Mouse (Mus musculus): Measurements from ENCODE around the gene Ppp5c.
A peak's percentile ranks its signal among the peaks of the same experiment; 100 is the strongest.

Ppp5c gene

DNA sequence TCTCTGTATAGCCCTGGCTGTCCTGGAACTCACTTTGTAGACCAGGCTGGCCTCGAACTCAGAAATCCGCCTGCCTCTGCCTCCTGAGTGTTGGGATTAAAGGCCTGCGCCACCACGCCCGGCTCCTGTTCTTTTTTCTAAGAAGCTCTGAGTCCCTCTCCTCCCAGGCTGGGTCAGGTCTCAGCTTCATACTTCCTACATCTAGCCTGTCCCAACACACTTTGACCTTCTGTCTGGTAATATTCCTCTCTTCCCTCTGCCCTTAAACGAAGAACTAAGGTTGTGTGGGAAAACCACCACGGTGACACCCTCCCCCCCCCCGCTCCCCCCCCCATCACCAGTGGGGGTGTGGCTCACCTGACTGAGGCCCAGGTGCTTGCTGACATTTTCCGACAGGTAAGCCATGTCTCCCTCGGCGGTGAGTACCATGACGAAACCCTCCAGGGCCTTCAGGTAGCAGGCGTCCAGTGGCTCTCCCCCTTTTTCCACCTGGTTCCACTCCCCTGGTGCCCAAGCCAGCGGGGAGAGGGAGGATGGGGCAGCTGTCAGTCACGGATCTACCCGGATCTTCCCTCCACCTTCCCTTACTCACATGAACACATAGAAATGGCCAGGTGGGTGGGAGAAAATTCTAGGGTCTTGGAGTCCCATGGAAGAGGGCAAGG, 26.7 kb upstream of the Ppp5c start:
- DNase-seq (ENCODE audit: low read depth, low spot score), result no peak

DNA sequence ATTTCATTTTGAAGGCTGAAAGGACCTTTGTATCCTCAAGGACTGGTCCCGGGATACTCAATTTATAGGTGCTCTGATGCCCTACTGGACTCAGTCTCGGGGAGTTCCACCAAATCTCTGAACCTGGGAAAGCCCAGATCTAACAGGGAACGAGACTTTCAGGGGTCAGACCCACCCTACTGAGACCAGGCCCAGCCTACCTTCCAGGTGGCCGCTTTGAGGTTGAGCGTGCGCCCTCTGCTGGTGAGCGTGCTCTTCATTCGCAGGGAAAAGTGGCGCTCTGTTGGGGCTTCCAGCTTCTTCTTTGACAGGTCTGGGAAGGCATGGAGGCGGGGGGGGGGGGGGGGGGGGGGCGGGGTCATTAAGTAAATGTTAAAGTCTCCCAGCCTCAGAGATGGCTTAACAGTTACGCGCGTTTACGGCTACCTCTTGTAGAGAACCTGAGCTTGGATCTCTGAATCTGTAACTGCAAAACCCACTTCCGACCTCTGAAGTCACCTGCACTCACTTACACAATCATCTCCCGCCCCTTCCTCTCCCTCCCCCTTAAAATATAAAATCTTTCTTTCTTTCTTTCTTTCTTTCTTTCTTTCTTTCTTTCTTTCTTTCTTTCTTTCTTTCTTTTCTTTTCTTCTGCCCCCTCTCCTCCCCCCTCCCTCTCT, 23.3 kb upstream of the Ppp5c start:
- DNase-seq (ENCODE audit: low read depth, low spot score), result peak; percentile 90

DNA sequence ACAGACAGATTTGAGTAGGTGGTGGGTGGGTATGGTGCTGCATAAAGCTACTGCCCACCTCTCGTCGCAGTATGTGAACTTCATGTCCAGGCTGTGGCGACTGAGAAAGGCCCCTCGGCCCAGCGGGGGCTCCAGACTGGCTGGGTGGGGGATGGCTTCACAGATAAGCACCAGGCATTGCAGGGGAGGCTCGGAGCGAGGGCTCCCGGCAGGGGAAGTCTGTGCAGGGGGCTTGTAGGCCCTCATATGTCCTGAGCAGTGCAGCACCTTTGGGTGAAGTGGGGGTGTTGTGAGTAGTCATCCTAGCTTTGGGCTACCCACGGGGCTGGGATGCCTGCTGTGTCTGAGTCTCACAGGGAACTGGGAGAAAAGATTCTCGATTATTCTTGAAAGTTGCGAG, 22.8 kb upstream of the Ppp5c start:
- DNase-seq (ENCODE audit: low read depth, low spot score), result no peak

DNA sequence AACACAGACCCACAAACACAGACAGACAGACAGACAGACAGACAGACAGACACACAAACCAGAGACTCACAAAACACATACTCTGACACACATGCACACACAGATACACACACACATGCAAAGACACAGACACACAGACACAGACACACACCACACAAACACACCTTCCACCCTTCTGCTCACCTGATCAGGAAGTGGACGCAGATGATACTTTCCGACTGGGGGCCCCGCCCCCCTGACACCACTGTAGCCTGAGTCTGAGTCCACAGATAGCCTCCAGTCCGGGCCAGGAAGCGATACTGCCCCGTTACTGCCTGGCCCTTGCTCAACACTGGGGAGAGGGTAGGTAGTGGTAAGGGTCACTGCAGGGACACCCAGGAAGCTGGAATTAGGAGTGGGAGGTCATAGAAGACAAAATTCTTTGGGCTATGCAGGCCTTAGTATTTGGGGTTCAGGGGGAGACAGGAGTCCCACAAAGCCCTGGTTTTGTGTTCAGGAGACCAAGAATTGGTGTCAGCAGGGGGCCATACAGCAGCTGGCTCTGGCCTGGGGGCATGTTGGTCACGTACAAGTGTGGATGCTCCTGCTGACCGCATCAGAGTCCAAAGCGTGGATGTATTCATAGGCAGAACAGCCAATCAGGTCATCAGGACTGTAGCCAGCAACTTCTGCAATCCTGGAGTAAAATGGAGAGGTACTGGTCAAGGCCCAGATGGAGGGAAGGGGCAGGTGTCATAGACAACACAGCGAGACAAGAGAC, 20.9 kb upstream of the Ppp5c start:
- DNase-seq (ENCODE audit: low read depth, low spot score), result no peak

DNA sequence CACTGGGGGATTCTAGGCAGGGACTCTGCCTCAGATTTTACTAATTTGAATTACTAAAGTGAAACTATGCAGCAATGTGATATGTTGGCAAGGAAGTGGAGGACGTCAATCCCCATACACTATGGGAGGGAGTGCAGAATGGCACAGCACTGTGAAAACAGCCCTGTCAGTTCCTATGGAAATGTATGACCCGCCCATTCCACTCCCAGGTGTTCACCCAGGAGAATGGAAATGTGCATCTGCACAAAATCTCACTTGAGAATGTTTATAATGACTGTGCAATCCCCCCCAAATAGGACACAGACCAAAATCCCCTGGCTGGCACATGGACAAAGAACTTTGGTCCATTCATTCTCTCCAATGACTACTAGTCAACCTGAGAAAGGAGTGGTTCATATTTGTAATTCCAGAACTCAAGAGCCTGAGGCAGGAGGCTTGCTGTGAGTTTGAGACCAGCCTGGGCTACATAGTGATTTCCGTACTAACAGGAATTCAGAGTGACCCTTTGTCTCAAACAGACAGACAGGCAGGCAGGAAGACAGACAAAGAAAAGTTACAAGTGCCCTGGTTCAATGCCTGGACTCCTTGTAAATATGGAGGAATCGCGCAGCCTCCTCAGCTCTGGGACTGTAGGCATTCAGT, 19.4 kb upstream of the Ppp5c start:
- no peak for DNase-seq (ENCODE audit: low read depth, low spot score)

DNA sequence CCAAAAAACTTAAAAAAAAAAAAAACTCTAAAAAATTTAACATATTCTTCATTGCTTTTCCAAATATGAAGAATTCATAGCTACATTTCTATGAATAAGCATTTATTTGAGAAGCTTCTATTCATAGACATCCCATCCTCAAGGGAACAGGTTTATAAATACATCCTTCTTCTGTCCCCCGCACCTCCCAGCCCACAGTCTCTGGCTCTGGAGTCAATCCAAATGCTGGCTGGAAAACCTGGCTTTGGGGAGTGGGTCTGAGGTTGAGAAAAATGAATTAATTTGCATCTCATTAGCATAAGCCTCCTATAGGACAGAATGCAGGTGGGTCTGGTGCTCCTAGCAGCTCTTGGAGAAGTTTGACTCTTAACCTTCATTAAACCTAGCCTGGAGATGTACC, 18.0 kb upstream of the Ppp5c start:
- DNase-seq (ENCODE audit: low read depth, low spot score), result peak; percentile 83

DNA sequence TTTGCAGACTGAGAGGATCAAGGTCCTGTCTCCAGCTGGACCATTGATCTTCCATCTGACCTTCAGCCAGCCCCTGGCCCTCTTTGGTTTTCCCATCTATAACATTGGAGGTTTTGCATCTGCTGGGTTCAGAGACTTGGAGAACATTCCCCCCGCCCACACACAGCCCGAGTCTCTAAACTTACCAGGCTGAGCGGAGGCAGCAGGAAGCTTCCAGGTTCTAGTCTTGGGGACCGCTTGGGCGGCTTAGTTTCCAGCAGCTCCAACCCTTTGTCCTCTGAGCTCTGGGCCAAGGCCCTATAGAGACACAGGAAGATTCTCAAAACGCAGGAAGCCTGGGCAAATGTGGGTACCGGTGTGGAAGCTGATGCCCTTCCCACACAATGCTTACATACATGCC, 11.6 kb upstream of the Ppp5c start:
- DNase-seq (ENCODE audit: low read depth, low spot score), result no peak

DNA sequence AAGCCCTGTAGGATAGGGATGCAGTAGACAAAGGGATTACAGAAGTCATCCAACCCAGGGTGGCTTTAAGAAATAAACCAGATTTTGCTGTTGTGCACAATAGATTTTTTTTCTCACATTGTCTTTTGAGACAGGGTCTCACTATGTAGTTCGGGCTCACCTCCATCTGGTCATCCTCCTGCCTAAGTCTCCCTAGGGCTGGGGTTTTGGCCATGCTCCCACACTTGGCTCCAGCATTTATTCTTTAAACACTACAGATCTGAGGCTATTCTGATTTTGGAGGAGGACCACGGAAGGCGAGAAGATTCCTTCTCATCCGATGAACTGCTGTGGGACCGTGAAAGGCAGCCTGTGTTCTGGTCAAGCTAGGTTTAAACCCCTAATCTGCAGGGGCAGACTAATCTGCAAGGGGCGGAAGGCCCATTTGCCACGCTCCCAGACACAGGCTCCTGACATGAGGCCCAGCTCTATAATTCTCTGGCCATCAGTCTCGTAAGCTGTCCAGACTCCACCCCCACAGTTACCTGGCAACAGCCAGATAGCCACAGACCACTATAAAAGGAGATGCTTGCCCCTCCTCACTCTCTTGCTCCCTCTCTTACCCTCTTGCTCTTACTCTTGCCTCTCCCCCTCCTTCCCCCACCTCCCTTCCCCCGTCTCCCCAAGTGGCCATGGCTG, 10.4 kb upstream of the Ppp5c start:
- DNase-seq (ENCODE audit: low read depth, low spot score), result no peak

DNA sequence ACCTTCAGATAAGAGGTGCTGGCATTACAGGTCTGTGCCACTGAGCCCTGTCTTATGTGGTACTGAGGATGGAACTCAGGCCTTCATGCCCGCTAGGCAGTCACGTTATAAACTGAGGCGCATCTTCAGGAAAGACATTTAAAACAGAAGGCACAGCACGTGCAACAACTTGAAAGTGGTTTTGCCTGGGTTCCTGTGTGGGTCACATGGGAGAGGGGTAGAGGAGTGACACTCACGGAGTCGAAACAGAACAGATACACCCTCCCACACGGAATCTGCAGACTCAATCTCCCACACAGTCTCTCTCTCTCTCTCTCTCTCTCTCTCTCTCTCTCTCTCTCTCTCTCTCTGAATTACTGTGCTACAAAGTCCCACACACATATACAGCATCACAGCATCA, 2.5 kb upstream of the Ppp5c start:
- peak; percentile 80 for DNase-seq (ENCODE audit: low read depth, low spot score)

DNA sequence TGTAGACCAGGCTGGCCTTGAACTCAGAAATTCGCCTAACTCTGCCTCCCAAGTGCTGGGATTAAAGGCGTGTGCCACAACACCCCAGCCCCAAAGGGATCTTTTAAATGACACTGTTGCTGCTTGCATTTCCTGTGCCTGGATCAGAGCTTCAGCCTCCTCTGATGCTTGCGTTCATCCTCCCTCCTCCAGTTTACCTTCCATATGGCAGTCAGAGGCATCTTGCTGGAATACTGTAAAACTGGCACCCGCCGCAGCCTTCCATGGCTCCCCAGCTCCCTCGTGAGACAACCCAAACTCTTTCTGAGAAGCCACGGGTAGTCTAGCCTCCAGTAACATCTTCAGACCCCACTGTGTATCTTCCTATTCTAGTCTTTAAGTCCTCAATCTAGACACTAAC, 1.2 kb upstream of the Ppp5c start:
- DNase-seq (ENCODE audit: low read depth, low spot score), result peak; percentile 69

DNA sequence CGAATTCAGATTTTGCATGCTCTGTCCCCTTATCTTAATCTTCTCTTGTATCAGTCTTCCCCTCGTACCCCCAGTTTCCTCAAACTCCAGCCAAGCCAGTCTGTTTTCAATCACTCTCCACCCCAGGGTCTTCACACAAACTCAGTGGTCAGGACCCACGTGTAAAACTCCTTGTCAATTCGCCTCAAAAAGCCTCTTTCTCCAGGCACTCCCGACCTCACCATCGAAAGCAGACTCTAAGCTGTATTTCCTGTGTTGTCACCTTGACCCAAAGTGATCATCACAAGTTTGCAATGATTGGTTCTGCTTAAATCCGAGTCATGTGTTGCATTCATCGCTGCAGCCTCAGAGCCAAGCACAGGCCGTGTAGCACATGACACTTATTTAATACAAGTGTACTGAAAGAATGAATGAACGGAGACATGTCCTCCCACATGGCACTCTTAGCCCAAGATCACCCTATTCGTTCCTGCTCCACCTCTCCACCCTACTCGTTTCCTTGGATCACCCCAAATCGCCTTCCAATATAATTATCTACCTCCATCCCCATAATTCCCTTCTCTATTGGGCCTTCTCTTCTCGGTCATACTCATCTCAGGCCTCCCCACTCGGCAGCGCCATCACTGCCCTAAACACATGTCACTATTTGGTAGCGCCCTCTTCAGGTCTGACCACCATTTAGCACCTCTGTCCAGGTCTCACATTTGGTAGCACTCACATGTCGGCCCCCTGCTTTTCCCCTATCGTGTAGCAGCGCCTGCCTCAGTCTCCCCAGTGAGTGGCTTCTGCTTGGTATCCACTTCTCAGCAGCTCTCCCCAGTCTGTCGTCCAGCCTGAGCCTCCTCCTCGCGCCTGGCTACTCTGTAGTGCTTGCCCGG, 775 bp downstream of the Ppp5c start:
- peak; percentile 93 for DNase-seq (ENCODE audit: low read depth, low spot score)

DNA sequence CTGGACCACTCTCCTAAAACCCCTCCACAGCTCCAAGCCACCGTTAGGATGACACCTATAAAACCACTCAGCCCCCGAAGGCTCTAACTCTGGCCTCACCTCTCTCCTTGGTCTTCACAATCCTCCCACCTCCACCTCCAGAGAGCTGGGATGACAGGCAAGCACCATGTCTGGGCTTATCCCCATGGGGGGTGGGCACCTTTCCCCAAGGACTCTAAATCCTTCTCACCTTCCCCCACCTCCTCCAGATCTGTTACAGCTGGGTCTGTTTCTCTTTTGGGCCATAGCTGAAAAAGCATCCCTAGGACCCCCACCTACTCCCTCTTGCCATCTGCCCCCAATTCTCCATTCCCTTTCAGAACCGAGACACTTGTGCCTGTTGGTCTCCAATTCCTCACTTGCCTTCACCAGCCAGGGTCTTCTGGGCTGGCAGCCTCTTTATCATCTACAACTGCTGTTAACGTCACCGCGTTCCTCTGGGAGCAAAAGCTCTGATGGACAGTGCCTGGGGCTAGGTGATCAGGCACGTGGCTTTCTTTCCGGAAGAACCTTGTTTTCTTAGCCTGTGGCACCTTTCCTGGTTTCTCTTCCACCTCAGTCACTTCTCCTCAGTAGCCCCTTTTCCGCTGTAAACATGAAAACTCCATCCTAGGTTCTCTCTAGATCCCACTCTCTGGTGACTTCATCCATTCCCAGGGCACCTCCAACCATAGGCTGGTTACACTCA, 1.7 kb downstream of the Ppp5c start:
- DNase-seq (ENCODE audit: low read depth, low spot score), result no peak

DNA sequence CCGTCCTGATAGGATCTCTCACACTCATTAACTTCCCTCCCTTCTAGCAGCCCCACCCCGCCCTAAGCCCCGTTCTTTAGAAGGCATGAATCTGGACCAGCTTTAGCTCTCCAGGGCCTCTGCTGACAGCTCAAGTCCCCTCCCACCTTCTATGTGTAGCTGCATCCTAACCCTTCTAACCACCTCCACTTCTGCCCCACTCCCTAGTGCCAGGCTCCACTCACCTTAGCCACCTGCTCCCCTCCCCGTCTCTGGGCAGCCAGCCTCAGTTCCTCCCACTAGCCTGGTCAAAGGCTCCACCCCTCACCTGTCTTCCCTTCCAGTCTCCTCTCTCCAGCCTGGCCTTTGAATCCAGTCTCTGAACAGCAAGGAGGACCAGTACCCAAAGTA, 2.2 kb downstream of the Ppp5c start:
- no peak for DNase-seq (ENCODE audit: low read depth, low spot score)

DNA sequence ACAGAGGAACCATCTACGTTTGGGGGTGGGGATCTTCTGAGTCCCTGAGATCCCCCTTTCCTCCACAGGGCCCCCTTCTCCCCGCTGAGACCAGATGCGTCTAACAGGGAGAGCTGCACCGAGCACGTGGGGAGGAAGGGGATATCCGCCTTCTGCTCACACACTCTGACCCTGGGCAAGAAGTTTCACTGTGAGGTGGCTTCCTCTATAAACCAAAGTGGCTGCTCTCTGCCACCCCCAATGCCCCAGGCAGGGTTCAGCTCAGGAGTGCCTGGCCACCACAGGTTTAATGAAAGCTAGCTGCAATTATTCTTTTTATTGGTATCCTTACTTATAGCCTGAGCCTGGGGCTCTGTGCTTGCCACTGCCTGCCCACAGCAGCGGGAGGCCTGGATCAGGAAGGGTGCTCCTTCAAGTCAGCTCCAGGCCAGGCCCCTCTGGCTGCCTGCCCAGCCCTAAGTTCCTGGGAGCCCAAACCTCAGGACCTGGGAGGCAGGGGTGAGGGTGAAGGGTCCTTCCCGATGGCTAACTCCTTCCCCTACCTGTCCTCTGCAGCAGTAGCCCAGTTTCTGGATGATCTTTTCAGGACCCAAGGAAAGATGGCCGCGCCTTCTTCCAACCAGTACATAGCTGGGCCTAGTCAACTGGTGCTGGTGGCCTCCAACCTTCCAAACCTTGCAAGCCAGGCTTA, 2.8 kb downstream of the Ppp5c start:
- DNase-seq (ENCODE audit: low read depth, low spot score), result no peak

DNA sequence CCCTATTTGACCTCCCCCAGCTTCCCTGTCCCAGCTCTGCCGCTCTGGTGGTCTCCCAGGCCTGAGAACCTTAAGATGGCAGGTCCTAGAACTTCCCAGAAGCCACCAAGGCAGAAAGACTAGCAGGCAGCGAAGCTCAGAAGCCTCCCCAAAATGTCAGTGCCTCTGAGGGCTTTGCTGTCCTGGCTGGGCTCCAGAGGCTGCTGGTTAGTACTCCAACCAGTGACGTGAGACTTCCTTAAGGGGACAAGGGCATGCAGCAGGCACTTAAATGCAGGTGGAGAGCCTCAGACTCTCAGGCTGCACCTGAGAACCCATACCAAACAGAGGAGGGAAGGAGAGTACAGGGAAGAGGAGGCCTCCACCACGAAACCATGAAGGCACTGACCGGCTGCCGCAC, 3.6 kb downstream of the Ppp5c start:
- DNase-seq (ENCODE audit: low read depth, low spot score), result peak; percentile 59

DNA sequence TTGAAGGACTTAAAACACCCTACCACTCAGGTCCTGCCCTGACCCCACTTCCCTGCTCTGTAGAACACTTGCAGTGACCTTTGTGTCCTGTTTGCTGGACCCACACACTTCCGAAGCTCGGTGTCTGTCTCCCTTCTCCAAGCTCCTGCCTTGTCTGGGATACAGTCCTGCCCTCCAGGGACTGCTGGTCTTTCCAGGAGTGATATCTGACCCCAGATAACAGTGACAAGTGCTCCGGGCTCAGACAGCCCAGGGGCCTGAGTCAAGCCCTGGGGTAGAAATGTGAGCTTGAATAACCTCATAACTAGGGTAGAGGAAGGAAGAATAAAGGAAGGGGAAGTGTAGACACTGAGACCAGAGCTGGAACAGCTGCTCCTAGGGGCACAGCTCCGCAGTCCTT, 4.0 kb downstream of the Ppp5c start:
- DNase-seq (ENCODE audit: low read depth, low spot score), result no peak

DNA sequence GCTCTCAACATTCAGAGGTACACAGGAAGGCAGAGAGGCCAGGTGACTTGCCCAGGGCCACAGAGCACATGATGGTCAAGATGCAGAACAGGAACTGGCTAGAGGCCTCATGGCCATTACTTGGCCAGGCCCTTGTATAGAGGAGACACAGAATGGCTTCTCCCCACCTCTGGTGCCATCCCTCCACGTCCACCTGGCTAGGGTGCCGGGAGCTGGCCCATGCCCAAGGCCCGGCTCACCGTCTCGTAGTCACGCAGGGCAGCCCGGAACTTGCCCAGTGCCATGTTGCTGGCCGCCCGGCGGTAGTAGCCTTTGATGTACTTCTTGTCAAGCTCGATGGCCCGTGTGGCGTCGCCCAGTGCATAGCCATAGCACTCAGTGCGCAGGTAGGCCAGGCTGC, 5.5 kb downstream of the Ppp5c start:
- no peak for DNase-seq (ENCODE audit: low read depth, low spot score)

DNA sequence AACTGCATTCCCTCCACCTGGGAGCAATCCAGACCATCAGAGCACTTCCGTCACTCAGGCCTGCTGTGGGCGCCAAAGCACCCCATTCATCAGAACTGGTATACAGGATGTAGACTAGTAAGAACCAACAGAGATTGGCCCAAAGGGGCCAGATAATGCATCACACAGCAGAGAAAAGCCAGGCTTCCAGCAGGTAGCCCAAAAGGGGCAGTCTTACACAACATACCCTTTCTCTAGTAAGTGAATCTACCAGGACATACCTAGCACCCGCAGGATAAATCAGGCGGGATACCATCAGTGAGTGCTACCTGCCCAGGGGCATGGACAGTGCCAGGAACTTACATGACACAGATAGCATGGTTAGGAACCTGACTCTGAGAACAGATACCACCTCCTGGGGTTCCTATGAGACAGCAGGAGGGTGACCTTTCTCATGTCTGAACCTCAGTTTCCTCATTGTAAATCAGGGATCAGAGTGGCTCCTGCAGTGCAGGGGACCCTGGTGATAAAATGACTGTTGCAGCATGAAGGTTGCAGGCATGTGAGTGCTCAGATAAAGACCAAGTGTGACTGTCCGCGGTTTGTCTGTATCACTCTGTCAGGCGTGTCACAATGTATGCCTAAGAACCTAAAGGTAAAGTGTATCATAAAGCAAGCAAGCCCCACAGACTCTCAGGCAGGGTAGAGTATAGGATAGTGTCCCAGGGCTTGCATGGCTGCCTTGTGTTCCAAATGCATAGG, 8.1 kb downstream of the Ppp5c start:
- DNase-seq (ENCODE audit: low read depth, low spot score), result peak; percentile 42

DNA sequence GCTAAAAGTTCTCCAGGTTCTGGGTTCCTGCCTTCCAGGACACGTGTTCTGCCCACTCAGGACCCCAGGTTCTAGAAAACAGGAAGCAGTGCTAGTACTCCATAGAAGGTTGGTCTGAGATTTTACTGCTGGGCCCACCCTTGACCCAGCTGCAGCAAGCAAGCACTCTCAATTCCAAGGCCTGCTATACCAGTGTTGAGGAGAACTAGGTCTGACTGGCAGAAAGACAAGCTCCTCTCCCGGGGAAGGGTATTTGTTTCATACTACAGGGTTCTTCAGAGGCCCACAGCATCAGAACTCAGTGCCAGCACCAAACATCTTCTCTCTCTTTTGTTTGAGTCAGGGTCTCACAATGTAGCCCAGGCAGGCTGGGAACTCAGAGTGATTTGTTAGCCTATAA, 9.8 kb downstream of the Ppp5c start:
- no peak for DNase-seq (ENCODE audit: low read depth, low spot score)

Data from brain, adult 2 months (tissue).